Mouse (Mus musculus) brain, embryonic 18.5 days (tissue): Measurements from ENCODE around the gene Iqgap3.
A peak's percentile ranks its signal among the peaks of the same experiment; 100 is the strongest.

ENCODE experiments used
- DNase-seq: peaks from one replicate; pipeline ENCODE4 v3.0.0-alpha.2; 2012; ENCODE audit warnings: low read depth, low spot score

The Iqgap3 gene

GRCm38 (mm10) chr3:88081345-88082223, at the start of gene Iqgap3:
Gene Iqgap3, plus strand, starts transcription at chr3:88081971.
- peak; percentile 71 for DNase-seq

- DNase-seq, result no peak
These were observed 48.3 kb upstream of the Iqgap3 start for GRCm38 (mm10) chr3:88033506-88033905.

- no peak for DNase-seq
These were observed 46.0 kb upstream of the Iqgap3 start for GRCm38 (mm10) chr3:88035561-88036293.

- peak; percentile 91 for DNase-seq
These were observed 38.9 kb upstream of the Iqgap3 start, which contains the start of gene Gpatch4 for GRCm38 (mm10) chr3:88042661-88043421. Gene Gpatch4, plus strand, starts transcription at chr3:88043108.

GRCm38 (mm10) chr3:88049532-88049931, 32.2 kb upstream of the Iqgap3 start:
- DNase-seq, result no peak

- DNase-seq, result no peak
These were observed 24.7 kb upstream of the Iqgap3 start for GRCm38 (mm10) chr3:88057030-88057429.

- peak; percentile 74 for DNase-seq
These were observed 23.7 kb upstream of the Iqgap3 start, which contains the start of gene Naxe for GRCm38 (mm10) chr3:88057902-88058696. Gene Naxe, minus strand, starts transcription at chr3:88058495.

- no peak for DNase-seq
These were observed 13.4 kb upstream of the Iqgap3 start for GRCm38 (mm10) chr3:88068386-88068785.

- DNase-seq, result peak; percentile 46
These were observed 10.0 kb upstream of the Iqgap3 start for GRCm38 (mm10) chr3:88071783-88072182.

GRCm38 (mm10) chr3:88073631-88074030, 8.1 kb upstream of the Iqgap3 start:
- DNase-seq, result no peak

- DNase-seq, result no peak
These were observed 7.4 kb upstream of the Iqgap3 start for GRCm38 (mm10) chr3:88074351-88074750.

- DNase-seq, result no peak
These were observed 7.0 kb upstream of the Iqgap3 start for GRCm38 (mm10) chr3:88074766-88075165.

- DNase-seq, result no peak
These were observed 4.3 kb upstream of the Iqgap3 start for GRCm38 (mm10) chr3:88077441-88077840.

GRCm38 (mm10) chr3:88078204-88078603, 3.6 kb upstream of the Iqgap3 start, which contains the start of gene Ttc24:
Gene Ttc24, minus strand, starts transcription at chr3:88078304.
- no peak for DNase-seq

GRCm38 (mm10) chr3:88082224-88082618, 450 bp downstream of the Iqgap3 start:
- DNase-seq, result no peak

GRCm38 (mm10) chr3:88082663-88083062, 892 bp downstream of the Iqgap3 start:
- DNase-seq, result no peak

GRCm38 (mm10) chr3:88084001-88084400, 2.2 kb downstream of the Iqgap3 start:
- no peak for DNase-seq

- DNase-seq, result no peak
These were observed 3.7 kb downstream of the Iqgap3 start for GRCm38 (mm10) chr3:88085459-88085858.

GRCm38 (mm10) chr3:88087688-88088087, 5.9 kb downstream of the Iqgap3 start:
- DNase-seq, result no peak

- DNase-seq, result no peak
These were observed 8.3 kb downstream of the Iqgap3 start for GRCm38 (mm10) chr3:88090106-88090505.

GRCm38 (mm10) chr3:88090616-88091015, 8.8 kb downstream of the Iqgap3 start:
- DNase-seq, result no peak
